Mouse (Mus musculus): ENCODE results near the gene Bsn.

The Bsn gene

GRCm38 (mm10) chr9:108085261-108085660 is 104.9 kb downstream of the Bsn start:
- no peak for DNase-seq

GRCm38 (mm10) chr9:108083561-108083960 is 106.6 kb downstream of the Bsn start:
- DNase-seq: no peak

- no peak for DNase-seq
Observed at GRCm38 (mm10) chr9:108082988-108083431, 107.2 kb downstream of the Bsn start, which contains the start of gene Rnf123. Gene Rnf123, minus strand, starts transcription at chr9:108083346.

GRCm38 (mm10) chr9:108082549-108082948 is 107.6 kb downstream of the Bsn start:
- DNase-seq: peak; percentile 59 to 62

GRCm38 (mm10) chr9:108080168-108080567 is 110.0 kb downstream of the Bsn start, which contains the start of gene Mst1:
Gene Mst1, plus strand, starts transcription at chr9:108080436.
- DNase-seq: no peak

GRCm38 (mm10) chr9:108073141-108073930 is 116.8 kb downstream of the Bsn start:
- peak; percentile 74 for DNase-seq

GRCm38 (mm10) chr9:108072481-108072924 is 117.7 kb downstream of the Bsn start:
- DNase-seq: peak; percentile 53 to 67

GRCm38 (mm10) chr9:108071801-108072200 is 118.4 kb downstream of the Bsn start:
- DNase-seq: no peak

- no peak for DNase-seq
Observed at GRCm38 (mm10) chr9:108069529-108069928, 120.7 kb downstream of the Bsn start.

GRCm38 (mm10) chr9:108069007-108069406 is 121.2 kb downstream of the Bsn start:
- no peak for DNase-seq

- DNase-seq: peak; percentile 92 to 93
Observed at GRCm38 (mm10) chr9:108067900-108068299, 122.3 kb downstream of the Bsn start.

GRCm38 (mm10) chr9:108067199-108067598 is 123.0 kb downstream of the Bsn start:
- DNase-seq: peak in 1 of 2 experiments; percentile 45

GRCm38 (mm10) chr9:108065491-108066011 is 124.6 kb downstream of the Bsn start:
- DNase-seq: peak; percentile 85 to 87

- no peak for DNase-seq
Observed at GRCm38 (mm10) chr9:108063361-108063760, 126.8 kb downstream of the Bsn start.

GRCm38 (mm10) chr9:108062142-108062541 is 128.0 kb downstream of the Bsn start:
- DNase-seq: no peak

- DNase-seq: peak; percentile 7 to 8
Observed at GRCm38 (mm10) chr9:108058291-108058690, 131.9 kb downstream of the Bsn start.

GRCm38 (mm10) chr9:108057262-108057562 is 133.0 kb downstream of the Bsn start:
- peak; percentile 5 to 11 for DNase-seq

- DNase-seq: peak; percentile 5 to 9
Observed at GRCm38 (mm10) chr9:108056361-108057261, 133.6 kb downstream of the Bsn start.

- DNase-seq: peak in 1 of 2 experiments; percentile 2
Observed at GRCm38 (mm10) chr9:108055661-108056237, 134.4 kb downstream of the Bsn start.

- no peak for DNase-seq
Observed at GRCm38 (mm10) chr9:108055061-108055460, 135.1 kb downstream of the Bsn start.

- DNase-seq: no peak
Observed at GRCm38 (mm10) chr9:108054331-108055040, 135.7 kb downstream of the Bsn start.

- DNase-seq: no peak
Observed at GRCm38 (mm10) chr9:108053665-108054225, 136.4 kb downstream of the Bsn start.
